8 mouse cellular contexts compared by ENCODE assay signal in the genomic region with DNA sequence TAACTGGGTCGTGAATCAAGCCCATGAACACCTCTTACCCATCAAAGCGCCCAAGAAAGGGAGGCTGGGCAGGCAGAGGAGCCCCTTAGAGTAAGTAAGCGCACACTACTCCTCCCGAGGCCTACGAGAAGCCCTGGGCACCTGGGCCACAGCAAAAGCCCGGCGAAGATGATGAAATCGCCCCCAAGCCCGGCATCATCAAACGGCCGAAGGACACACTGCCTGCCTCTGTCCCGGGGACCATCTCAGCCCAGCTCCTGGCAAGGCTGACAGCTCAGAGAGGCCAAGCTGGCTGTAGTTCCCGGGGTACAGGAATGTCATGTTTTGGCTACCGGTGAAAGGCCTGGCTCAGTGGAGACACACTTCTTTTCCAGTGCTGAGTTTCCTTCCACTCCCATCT. TPM values are rescaled to one million over a fixed set of nuclear protein-coding genes. Genes with fewer than 3 reads are reported as not detected.
DNase-seq lines count a peak whose midpoint lies in the region; ATAC-seq and TF ChIP-seq lines count a peak whose summit lies in the region.
"Had no signal": no experiment of that assay in that cellular context is flagged by ENCODE, and none has a peak within 500 bp of the region (broad histone marks: within the 10 kb centered on the region; RNA-seq: fewer than 3 reads in every experiment).

No protein-coding gene starts in this region.

- ATAC-seq in kidney, postnatal 0 days (replicated peaks; ENCODE audit: low FRiP score, low read depth): no peak
- ATAC-seq in erythroblast, adult 5-6 weeks (replicated peaks; ENCODE audit: low FRiP score, poor library complexity, severe bottlenecking): no peak

- 45% methylated on average over 14 of the region's 14 CpGs for WGBS in kidney, postnatal 0 days

- no peaks in the 10 kb centered on the region for H3K9me3 ChIP-seq in kidney, postnatal 0 days (replicated peaks; ENCODE audit: low read length)
- H3K9me3 ChIP-seq: midbrain, embryonic 12.5 days had no signal

- intact Hi-C loops in heart, postnatal 25 days (cut with DNase I): no loop called here

- H3K4me2 ChIP-seq in kidney, postnatal 0 days (ENCODE audit: low read length): no peak overlapping the region
- H3K4me2 ChIP-seq: midbrain, embryonic 12.5 days had no signal

- no peak for TF ChIP-seq CTCF in kidney, postnatal 0 days (IDR thresholded peaks at IDR 0.05; ENCODE audit: low read depth)
- TF ChIP-seq CTCF in brain, embryonic 14.5 days (IDR thresholded peaks at IDR 0.05; ENCODE audit: borderline replicate concordance, extremely low read depth, insufficient read depth, insufficient read length): no peak

- peaks cover 26% of the 10 kb centered on the region for H3K4me1 ChIP-seq in kidney, postnatal 0 days (replicated peaks; ENCODE audit: insufficient read depth, low read length)

- H3K9ac ChIP-seq in kidney, postnatal 0 days (ENCODE audit: low read depth, low read length): 0 out of 2 replicates have a peak overlapping the region, but pooled peaks have one; percentile 4
- H3K9ac ChIP-seq: midbrain, embryonic 12.5 days had no signal

- peak overlapping the region; percentile 19; the same call in 1 of the 2 replicates for H3K27ac ChIP-seq in kidney, postnatal 0 days
- H3K27ac ChIP-seq: midbrain, embryonic 12.5 days had no signal

- H3K27me3 ChIP-seq in kidney, postnatal 0 days (ENCODE audit: insufficient read depth, low read length): no peaks in the 10 kb centered on the region
- H3K27me3 ChIP-seq: midbrain, embryonic 12.5 days had no signal

- H3K36me3 ChIP-seq in kidney, postnatal 0 days (ENCODE audit: insufficient read depth, low read length): peaks cover 38% of the 10 kb centered on the region; the same call in 1 of the 2 replicates
- H3K36me3 ChIP-seq: midbrain, embryonic 12.5 days had no signal

- no peak overlapping the region for H3K4me3 ChIP-seq in kidney, postnatal 0 days (replicated peaks; ENCODE audit: low read depth, low read length)
- H3K4me3 ChIP-seq: midbrain, embryonic 12.5 days had no signal

- no peak for TF ChIP-seq POLR2A in brain, embryonic 14.5 days (IDR thresholded peaks at IDR 0.05; ENCODE audit: borderline replicate concordance, extremely low read depth, insufficient read depth, insufficient read length, poor library complexity, severe bottlenecking)

- no peak for DNase-seq in kidney, postnatal 0 days (ENCODE audit: low spot score)
- no peak for DNase-seq in kidney, postnatal 36 days
- DNase-seq in Muller cell, postnatal 12 days (ENCODE audit: inconsistent ontology term): peak; percentile 82
- DNase-seq in brain, embryonic 14.5 days (ENCODE audit: low read depth): peak; percentile 43
- DNase-seq in heart, postnatal 25 days (ENCODE audit: low spot score): peak; percentile 32
- no peak for DNase-seq in kidney, adult 18-20 months

RNA-seq across cellular contexts. Expression of gene Smad6, which starts 23.8 kb away (rescaled TPM):
- 7.2 and 10.6 TPM in 2 replicates for polyA plus RNA-seq in kidney, postnatal 0 days (2015; fragmentation: Nextera tagmentation; extraction: Ambion mirVana)
- polyA plus RNA-seq in brain, embryonic 14.5 days (2012; rRNA removed): 4.9 and 6.1 TPM in 2 replicates
- 10 to 100 TPM in 1 of 2 experiments, 1 to 10 TPM in 1; 9.8 to 13.6 TPM for total RNA-seq in heart, postnatal 25 days (2021)
- not detected in 2 replicates for total RNA-seq in erythroblast, adult 5-6 weeks (2015; ENCODE audit: low replicate concordance)
- 0.60 TPM in 1 of 2 replicates, not detected in the other for total RNA-seq in erythroblast, adult 5-6 weeks (2017; ENCODE audit: low replicate concordance)

Comparison
In these comparisons a context has a peak if more than half of its experiments do, and no peak if none do; other contexts are left out.
1. DNase-seq: peak in Muller cell, postnatal 12 days (single experiment), brain, embryonic 14.5 days (single experiment) and heart, postnatal 25 days (single experiment); none in kidney, postnatal 0 days (single experiment), kidney, postnatal 36 days (0 of 2) and kidney, adult 18-20 months (single experiment).
2. RNA of gene Smad6, which starts 23.8 kb away (total RNA-seq): 9.8 to 13.6 TPM in heart, postnatal 25 days; 0.60 TPM in erythroblast, adult 5-6 weeks; every median in the first group is over 4 times any median in the second.